Mouse (Mus musculus) limb, embryonic 15.5 days (tissue): ENCODE data around the gene Cdhr3. TPM values are rescaled to one million over a fixed set of nuclear protein-coding genes. Genes with fewer than 3 reads are reported as not detected.

Experiments
- ATAC-seq: fragments of 200-750 bp; cut with Nextera tagmentation; 2 replicates; pipeline ENCODE4 v1.8.0; 2017; ENCODE audit warnings: low read depth, moderate TSS enrichment; ENCODE audit not compliant: insufficient number of reproducible peaks, low FRiP score, low TSS enrichment
- H3K27ac ChIP-seq: fragments of 300-500 bp; sonication (generic); 2 replicates; pipeline ENCODE4 v1.5.1; 2015; ENCODE audit warnings: moderate library complexity, mild to moderate bottlenecking, inconsistent platforms
- H3K27me3 ChIP-seq: fragments of 300-500 bp; sonication (generic); 2 replicates; pipeline ENCODE4 v1.6.1; 2015; ENCODE audit warnings: inconsistent platforms
- H3K36me3 ChIP-seq: fragments of 300-500 bp; sonication (generic); 2 replicates; pipeline ENCODE4 v1.6.1; 2015; ENCODE audit warnings: inconsistent platforms
- H3K4me1 ChIP-seq: fragments of 300-500 bp; sonication (generic); 2 replicates; pipeline ENCODE4 v1.6.1; 2015; ENCODE audit warnings: inconsistent platforms
- H3K4me2 ChIP-seq: fragments of 300-500 bp; sonication (generic); 2 replicates; pipeline ENCODE4 v1.6.1; 2015; ENCODE audit warnings: mild to moderate bottlenecking, inconsistent platforms
- H3K4me3 ChIP-seq: fragments of 300-500 bp; sonication (generic); 2 replicates; pipeline ENCODE4 v1.5.1; 2015; ENCODE audit warnings: mild to moderate bottlenecking, inconsistent platforms
- H3K9ac ChIP-seq: fragments of 300-500 bp; sonication (generic); 2 replicates; pipeline ENCODE4 v1.6.1; 2015; ENCODE audit warnings: inconsistent platforms
- H3K9me3 ChIP-seq: fragments of 300-500 bp; sonication (generic); 2 replicates; pipeline ENCODE4 v1.6.1; 2016; ENCODE audit warnings: inconsistent platforms
- WGBS: fragments of 180-500 bp; shearing (Covaris S2); methylation state at CpG from one replicate; pipeline ENCODE4 v1.1.7; 2015; 5-methylcytosine and 5-hydroxymethylcytosine counted together
- microRNA-seq: library from miRNA; unstranded; fragments of <30 nt; microRNA quantifications from one replicate; pipeline ENCODE4, GENCODE M21; 2016
- polyA plus RNA-seq: library from polyadenylated mRNA; unstranded; fragments of >200 nt; fragmentation: Nextera tagmentation; extraction: Ambion mirVana; gene quantifications from 2 replicates; pipeline ENCODE4 v1.2.1, GENCODE M21; 2015

The Cdhr3 gene
- polyA plus RNA-seq, 1 experiment from 2014 or later: 0.64 TPM

GRCm38 (mm10) chr12:32994081-32994480, 98.6 kb downstream of the Cdhr3 start:
- H3K9ac ChIP-seq: no peak overlapping the region
- WGBS: 72% methylated on average over 5 of the region's 5 CpGs
- H3K27me3 ChIP-seq: no peaks in the 10 kb centered on the region
- H3K4me2 ChIP-seq: no peak overlapping the region
- no peak for ATAC-seq
- peaks cover 8% of the 10 kb centered on the region for H3K4me1 ChIP-seq
- no peaks in the 10 kb centered on the region for H3K36me3 ChIP-seq
- no peak overlapping the region for H3K27ac ChIP-seq
- no peaks in the 10 kb centered on the region for H3K9me3 ChIP-seq
- no peak overlapping the region for H3K4me3 ChIP-seq

DNA sequence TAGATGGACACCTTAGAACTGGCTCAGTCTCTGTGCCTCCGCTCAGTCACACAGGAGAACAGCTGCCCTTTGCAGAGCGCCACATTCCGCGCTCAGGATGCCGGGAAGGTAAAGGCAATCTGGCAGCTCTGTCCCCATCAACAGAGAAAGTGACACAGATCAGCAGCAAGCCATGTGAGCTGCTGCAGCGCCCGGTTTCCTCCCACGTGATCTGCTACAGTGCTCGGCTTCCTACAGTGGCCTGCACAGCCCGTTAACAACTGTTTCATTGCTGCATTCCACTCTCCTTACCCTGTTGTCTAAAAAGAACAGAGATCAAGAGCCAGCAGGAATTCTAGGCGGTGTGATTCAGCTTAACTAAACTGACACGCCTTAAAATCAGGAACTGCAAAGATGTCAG, 102.9 kb downstream of the Cdhr3 start:
- no peak for ATAC-seq
- 50% methylated on average over 12 of the region's 12 CpGs for WGBS
- no peak overlapping the region for H3K4me2 ChIP-seq
- H3K9me3 ChIP-seq: no peaks in the 10 kb centered on the region
- no peak overlapping the region; the same call in 1 of the 2 replicates for H3K27ac ChIP-seq
- H3K4me1 ChIP-seq: peaks cover 1% of the 10 kb centered on the region; the same call in 1 of the 2 replicates
- H3K4me3 ChIP-seq: no peak overlapping the region
- no peak overlapping the region for H3K9ac ChIP-seq
- H3K36me3 ChIP-seq: no peaks in the 10 kb centered on the region
- no peaks in the 10 kb centered on the region for H3K27me3 ChIP-seq

DNA sequence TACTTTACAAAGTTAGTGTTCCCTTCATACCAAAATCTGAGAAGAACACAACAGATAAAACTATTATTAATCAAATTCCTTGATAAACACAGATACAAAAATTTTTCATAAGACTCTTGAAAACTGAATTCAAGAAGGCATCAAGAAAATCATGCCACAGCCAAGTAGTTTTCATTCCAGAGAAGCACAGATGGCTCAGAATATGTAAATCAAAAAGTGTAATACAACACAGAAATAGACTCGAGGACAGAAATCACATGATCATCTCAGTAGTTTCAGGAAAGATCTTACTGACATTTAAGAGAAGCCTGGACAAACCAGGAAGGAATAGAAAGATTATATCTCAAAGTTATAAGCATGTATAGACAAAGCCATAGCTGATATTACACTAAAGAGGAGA, 106.4 kb downstream of the Cdhr3 start:
- Histone ChIP-seq H3K9ac (no peak overlapping the region), H3K4me1 (no peaks in the 10 kb centered on the region), H3K36me3 (no peaks in the 10 kb centered on the region), H3K4me3 (no peak overlapping the region), H3K27ac (no peak overlapping the region), H3K4me2 (no peak overlapping the region), H3K9me3 (no peaks in the 10 kb centered on the region), H3K27me3 (no peaks in the 10 kb centered on the region)
- 54% methylated on average over 1 of the region's 1 CpGs for WGBS
- no peak for ATAC-seq

Small RNA genes within 50 kb of the gene (microRNA-seq; reads per million reads assigned to microRNA genes)
- not detected for gene Gm22904

Other genes with a start within 250 kb of the Cdhr3 start
- 105 and 121 TPM in 2 replicates for gene Sypl, start 139.0 kb downstream of the Cdhr3 start, polyA plus RNA-seq
- gene Atxn7l1, start 54.8 kb upstream of the Cdhr3 start, polyA plus RNA-seq: 10.9 and 12.2 TPM in 2 replicates